Mouse (Mus musculus) monocyte, adult 5-6 weeks (primary cell): Measurements from ENCODE around the gene Uroc1. TPM values are rescaled to one million over a fixed set of nuclear protein-coding genes. Genes with fewer than 3 reads are reported as not detected.

Experiments used
- ATAC-seq: fragments of 153-309, 156-312 bp; replicated peaks from 2 replicates; pipeline ENCODE4 v1.8.0; 2017; ENCODE audit warnings: mild to moderate bottlenecking; ENCODE audit not compliant: low TSS enrichment, insufficient number of reproducible peaks, severe bottlenecking, poor library complexity, low FRiP score
- total RNA-seq: library from RNA; stranded (forward); fragments of 200-1000, 200-491, 200-594 nt; gene quantifications from 3 replicates; pipeline ENCODE4 v1.2.3, GENCODE M21; 2017

The Uroc1 gene
- total RNA-seq: not detected in 3 replicates

DNA sequence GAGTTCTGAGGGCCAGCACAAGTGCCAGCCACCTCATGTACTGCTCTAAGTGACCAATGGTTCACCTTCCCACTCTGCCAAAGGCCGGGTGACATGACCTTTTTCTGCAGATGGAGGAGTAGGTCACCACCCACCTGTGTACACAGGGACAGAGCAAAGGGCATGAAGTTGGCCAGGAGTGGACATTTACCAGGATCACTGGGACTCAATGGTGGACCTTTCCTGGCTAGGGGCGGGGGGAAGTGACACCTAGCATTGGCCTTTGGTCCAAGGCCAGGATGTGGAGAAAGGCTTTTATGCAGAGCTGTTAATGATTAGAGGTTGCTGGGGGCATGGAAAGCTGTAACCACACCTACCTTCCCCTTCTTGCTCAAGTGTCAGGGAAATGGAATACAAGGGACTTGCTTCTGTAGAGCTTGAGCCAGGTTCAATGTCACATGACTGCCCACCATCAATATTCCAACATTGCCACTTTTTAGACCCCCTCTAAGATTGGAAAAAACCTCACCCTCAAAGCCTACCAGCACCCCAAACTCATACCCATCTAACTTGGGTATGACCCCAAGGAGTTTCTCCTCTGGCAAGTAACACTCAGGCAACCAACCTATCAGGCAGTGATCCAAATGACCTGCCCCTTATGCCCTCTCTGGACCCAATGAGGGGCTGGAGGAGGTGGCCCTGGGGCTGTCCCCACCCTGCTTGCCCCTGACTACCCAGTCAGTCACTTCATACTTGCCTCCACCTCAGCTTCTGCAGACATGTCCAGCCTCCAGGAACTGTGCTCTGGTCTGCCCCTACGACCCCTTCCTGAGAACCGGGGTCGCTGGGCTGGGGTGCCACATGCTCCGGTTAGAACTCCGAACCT is at the start of gene Uroc1:
Uroc1 (plus strand) TSS at position 724 of the 865 bp plus-strand sequence.
- ATAC-seq: no peak

- ATAC-seq: no peak
Measured at GRCm38 (mm10) chr6:90288265-90288664, 44.8 kb upstream of the Uroc1 start.

- no peak for ATAC-seq
Measured at GRCm38 (mm10) chr6:90300919-90301318, 32.2 kb upstream of the Uroc1 start, which contains the start of gene BC048671. Gene BC048671, plus strand, starts transcription at chr6:90301219.

DNA sequence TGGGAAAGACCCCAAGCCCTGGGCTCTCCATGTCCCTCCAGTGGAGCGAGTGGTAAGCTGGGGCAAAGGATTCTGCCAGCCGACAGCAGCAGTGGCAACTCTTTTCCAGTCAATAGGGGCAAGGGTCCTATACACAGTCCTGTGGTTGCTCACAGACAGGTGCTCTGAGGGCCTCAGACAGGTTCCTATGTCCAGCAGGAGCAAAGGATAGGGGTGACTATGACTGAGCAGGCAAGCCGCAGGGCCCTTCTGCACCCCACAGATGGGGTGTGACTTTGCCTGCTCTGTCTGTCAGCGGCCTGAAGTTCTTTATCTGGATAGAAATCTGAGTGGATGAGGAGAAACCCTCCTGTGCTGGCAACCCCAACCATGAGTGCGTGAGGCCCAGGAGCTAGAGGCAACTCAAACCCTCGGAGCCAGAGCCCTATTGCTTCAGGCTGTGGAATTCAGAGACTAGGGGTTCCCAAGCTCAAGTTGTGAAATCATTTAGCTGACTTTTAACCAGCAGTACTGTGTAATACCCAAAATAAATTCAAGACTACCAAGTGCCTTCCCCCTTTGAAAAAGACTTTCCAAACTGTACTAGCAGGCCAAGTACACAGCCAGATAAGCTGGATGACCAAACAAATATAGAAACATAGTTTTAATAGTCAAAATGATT is 26.6 kb upstream of the Uroc1 start:
- no peak for ATAC-seq

DNA sequence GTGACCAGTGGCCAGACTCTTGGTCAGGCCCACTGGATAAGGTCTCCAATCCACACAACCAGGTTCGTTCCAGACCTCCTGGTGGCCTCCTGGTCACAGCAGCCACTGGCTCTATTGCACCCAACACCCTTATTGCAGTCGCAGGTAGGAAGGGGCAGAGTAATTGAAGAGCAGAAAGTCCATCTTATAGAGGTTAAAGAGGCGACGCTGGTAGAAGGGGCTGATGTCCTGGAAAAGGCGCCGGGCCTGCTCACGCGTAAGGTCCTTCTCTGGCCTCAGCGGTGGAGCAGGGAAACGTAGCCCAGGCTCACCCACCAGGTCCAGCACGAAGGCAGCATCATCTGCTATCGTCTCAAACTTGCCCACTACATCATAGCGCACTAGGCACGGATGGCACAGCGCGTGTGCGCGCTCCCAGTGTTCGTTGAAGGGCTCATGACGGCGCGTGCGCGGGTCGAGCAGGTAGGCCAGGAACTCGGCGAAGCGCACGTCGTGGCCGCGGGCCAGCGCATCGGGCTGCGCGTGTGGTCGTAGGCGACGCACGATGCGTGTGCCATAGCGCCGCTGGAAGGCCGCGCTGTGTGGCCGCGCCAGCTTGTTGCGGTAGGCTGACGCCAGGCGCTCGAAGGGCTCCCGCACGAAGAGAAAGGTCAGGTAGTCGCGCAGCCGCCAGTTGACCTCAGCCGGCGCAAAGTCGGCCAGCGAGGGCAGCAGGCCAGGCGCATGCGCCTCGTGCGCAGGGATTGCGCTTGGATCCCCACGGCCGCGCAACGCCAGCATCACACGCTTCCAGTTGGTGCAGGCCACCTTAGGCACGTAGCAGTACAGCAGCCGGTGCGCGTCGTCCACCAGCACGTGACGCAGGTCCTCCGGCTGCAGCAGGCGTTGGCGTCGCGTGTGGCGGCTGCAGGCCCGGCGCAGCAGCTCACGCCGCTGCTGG is 24.0 kb upstream of the Uroc1 start:
- ATAC-seq: no peak

- no peak for ATAC-seq
Measured at GRCm38 (mm10) chr6:90315961-90316360, 17.1 kb upstream of the Uroc1 start.

GRCm38 (mm10) chr6:90317510-90318258 is 15.4 kb upstream of the Uroc1 start:
- no peak for ATAC-seq

DNA sequence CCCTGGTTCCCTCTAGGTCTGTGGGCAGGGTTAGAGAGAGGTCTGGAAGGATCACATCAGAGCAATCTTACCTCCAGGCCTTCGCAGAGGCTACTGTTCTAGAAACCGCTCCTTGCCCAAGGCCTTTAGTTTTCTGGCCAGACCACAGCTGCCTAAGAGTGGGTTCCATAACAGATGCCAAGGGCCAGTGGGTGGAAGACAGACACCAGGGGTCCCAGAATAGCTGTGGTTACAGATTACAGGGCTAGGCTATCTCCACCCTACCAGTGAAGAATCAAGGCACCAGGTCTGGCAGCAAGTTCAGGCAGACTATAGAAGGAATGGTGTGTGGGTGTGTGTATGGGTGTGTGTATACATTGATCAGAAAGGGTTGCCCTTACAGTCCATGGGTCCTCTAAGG is 14.1 kb upstream of the Uroc1 start:
- no peak for ATAC-seq

- no peak for ATAC-seq
Measured at GRCm38 (mm10) chr6:90319475-90320191, 13.5 kb upstream of the Uroc1 start.

DNA sequence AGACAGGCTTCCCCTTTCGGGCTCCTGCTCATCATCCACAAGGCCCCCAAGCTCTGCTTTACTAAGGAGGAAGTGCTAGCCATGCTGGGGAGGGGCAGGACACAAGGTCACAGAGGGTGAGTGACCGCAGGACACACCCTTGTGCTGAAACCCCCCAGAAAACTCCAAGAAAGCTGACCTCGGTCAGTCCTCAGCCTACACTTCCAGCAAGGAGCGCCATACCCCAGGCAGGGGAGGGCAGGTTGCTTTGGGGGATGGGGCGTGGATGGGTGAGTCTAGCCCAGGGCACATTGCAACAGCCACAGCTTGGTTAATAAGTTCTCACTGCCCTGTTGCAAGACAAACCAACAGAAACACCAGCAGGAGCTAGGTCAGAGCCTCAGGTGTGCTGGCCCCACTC is 12.7 kb upstream of the Uroc1 start:
- ATAC-seq: no peak

- ATAC-seq: no peak
Measured at GRCm38 (mm10) chr6:90321811-90322210, 11.3 kb upstream of the Uroc1 start.

- no peak for ATAC-seq
Measured at GRCm38 (mm10) chr6:90324026-90324425, 9.1 kb upstream of the Uroc1 start.

GRCm38 (mm10) chr6:90324463-90324862 is 8.6 kb upstream of the Uroc1 start:
- no peak for ATAC-seq

DNA sequence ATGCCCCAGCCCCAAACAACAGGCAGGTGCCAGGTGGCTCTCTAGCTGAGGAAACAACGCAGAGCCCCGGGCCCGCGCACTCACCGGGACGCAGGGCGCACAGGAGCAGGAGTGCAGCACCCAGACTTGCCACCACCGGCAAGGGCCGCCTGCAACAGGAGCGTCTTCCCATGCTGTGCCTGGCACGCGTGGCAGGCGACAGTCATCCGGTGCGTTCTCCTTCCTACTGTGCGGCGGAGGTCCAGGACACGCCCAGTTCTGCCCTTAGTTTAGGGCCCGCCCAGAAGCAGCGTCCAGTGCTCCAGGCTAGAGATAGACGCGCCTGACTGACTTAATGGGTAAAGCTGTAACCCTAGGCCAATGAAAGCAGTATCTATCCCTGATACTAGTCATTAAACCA is 8.1 kb upstream of the Uroc1 start, which contains the start of gene Chst13:
Chst13 (minus strand) TSS at position 195 of the 400 bp plus-strand sequence.
- ATAC-seq: no peak; the same call in 1 of the 2 replicates

GRCm38 (mm10) chr6:90327670-90328069 is 5.4 kb upstream of the Uroc1 start:
- ATAC-seq: no peak

- ATAC-seq: no peak
Measured at GRCm38 (mm10) chr6:90329953-90330352, 3.1 kb upstream of the Uroc1 start.

- ATAC-seq: no peak
Measured at GRCm38 (mm10) chr6:90334244-90334643, 1.2 kb downstream of the Uroc1 start.

- no peak for ATAC-seq
Measured at GRCm38 (mm10) chr6:90342343-90342742, 9.3 kb downstream of the Uroc1 start.
